Comparison of ENCODE assay signal across 11 mouse cellular contexts in the genomic region with DNA sequence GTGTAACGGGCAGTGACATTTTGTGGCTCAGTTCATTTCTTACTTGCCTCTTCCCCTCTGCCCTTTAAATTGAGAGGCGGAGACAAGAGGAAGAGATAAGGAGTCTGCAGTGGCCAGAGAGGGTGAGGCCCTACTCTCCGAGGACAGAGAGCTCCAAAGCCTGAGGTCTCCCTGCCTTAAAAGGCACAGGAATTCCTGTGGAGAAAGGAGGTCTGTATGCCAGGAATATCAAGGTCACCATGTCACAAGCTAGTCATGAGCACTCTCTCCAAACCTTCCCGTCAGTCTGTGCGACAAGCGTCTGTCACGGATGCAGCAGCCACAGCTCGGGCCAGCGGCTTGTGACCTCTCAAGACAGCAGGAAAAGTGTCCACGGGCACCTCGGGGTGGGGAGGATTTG. TPM values are rescaled to one million over a fixed set of nuclear protein-coding genes. Genes with fewer than 3 reads are reported as not detected.
DNase-seq lines count a peak whose midpoint lies in the region; ATAC-seq and TF ChIP-seq lines count a peak whose summit lies in the region.
"Had no signal": no experiment of that assay in that cellular context is flagged by ENCODE, and none has a peak within 500 bp of the region (broad histone marks: within the 10 kb centered on the region; RNA-seq: fewer than 3 reads in every experiment).

No protein-coding gene starts in this region.

- no peaks in the 10 kb centered on the region for H3K36me3 ChIP-seq in lung, postnatal 0 days (ENCODE audit: insufficient read depth, low read length)
- H3K36me3 ChIP-seq in heart, postnatal 0 days (replicated peaks; ENCODE audit: control insufficient read depth, insufficient read depth, low read length) = no peaks in the 10 kb centered on the region
- H3K36me3 ChIP-seq in liver, postnatal 0 days (replicated peaks; ENCODE audit: insufficient read depth, low read length) = no peaks in the 10 kb centered on the region

- no peak overlapping the region for H3K4me3 ChIP-seq in lung, postnatal 0 days (ENCODE audit: low read depth, low read length)
- H3K4me3 ChIP-seq in heart, postnatal 0 days (ENCODE audit: low read depth, low read length) = no peak overlapping the region
- H3K4me3 ChIP-seq in liver, postnatal 0 days (ENCODE audit: low read depth, low read length) = no peak overlapping the region
- no peak overlapping the region for H3K4me3 ChIP-seq in layer of hippocampus, adult 2 months

- no peak overlapping the region for H3K27ac ChIP-seq in lung, postnatal 0 days (ENCODE audit: low read length)
- H3K27ac ChIP-seq in heart, postnatal 0 days (ENCODE audit: low read depth) = peak overlapping the region; percentile 99
- H3K27ac ChIP-seq in liver, postnatal 0 days (ENCODE audit: low read depth) = no peak overlapping the region
- H3K27ac ChIP-seq in layer of hippocampus, adult 2 months = no peak overlapping the region
- H3K27ac ChIP-seq: macrophage had no signal

- TF ChIP-seq CTCF in lung, postnatal 0 days (IDR thresholded peaks at IDR 0.05) = no peak
- TF ChIP-seq CTCF in heart, postnatal 0 days (IDR thresholded peaks at IDR 0.05; ENCODE audit: low read depth) = no peak
- no peak for TF ChIP-seq CTCF in liver, postnatal 0 days (IDR thresholded peaks at IDR 0.05; ENCODE audit: low read depth)
- no peak for TF ChIP-seq CTCF in layer of hippocampus, adult 2 months (conservative IDR thresholded peaks at IDR 0.05)

- no peak overlapping the region for H3K4me2 ChIP-seq in lung, postnatal 0 days (replicated peaks; ENCODE audit: low read depth, low read length)
- H3K4me2 ChIP-seq in heart, postnatal 0 days (ENCODE audit: low read depth, low read length) = no peak overlapping the region
- no peak overlapping the region for H3K4me2 ChIP-seq in liver, postnatal 0 days (ENCODE audit: low read depth, low read length)

- H3K9me3 ChIP-seq in lung, postnatal 0 days (ENCODE audit: low read length) = no peaks in the 10 kb centered on the region
- no peaks in the 10 kb centered on the region for H3K9me3 ChIP-seq in heart, postnatal 0 days (replicated peaks; ENCODE audit: control insufficient read depth, low read length)
- no peaks in the 10 kb centered on the region for H3K9me3 ChIP-seq in liver, postnatal 0 days (ENCODE audit: low read length)

- TF ChIP-seq EP300 in lung, postnatal 0 days (IDR thresholded peaks at IDR 0.05) = no peak
- TF ChIP-seq EP300 in heart, postnatal 0 days (IDR thresholded peaks at IDR 0.05; ENCODE audit: low read depth) = peak; percentile 99; the same call in 1 of the 2 replicates
- TF ChIP-seq EP300 in liver, postnatal 0 days (IDR thresholded peaks at IDR 0.05; ENCODE audit: low read depth) = no peak

- no peaks in the 10 kb centered on the region for H3K27me3 ChIP-seq in lung, postnatal 0 days (replicated peaks; ENCODE audit: insufficient read depth, low read length)
- no peaks in the 10 kb centered on the region for H3K27me3 ChIP-seq in heart, postnatal 0 days (ENCODE audit: control insufficient read depth, insufficient read depth, low read length)
- H3K27me3 ChIP-seq in liver, postnatal 0 days (ENCODE audit: insufficient read depth, low read length) = no peaks in the 10 kb centered on the region
- H3K27me3 ChIP-seq: CH12.LX had no signal

- 23% methylated on average over 11 of the region's 11 CpGs for WGBS in lung, postnatal 0 days
- 6% methylated on average over 11 of the region's 11 CpGs for WGBS in heart, postnatal 0 days
- WGBS in liver, postnatal 0 days (ENCODE audit: insufficient replicate concordance) = 42% methylated on average over 11 of the region's 11 CpGs

- H3K9ac ChIP-seq in lung, postnatal 0 days (replicated peaks; ENCODE audit: low read depth) = no peak overlapping the region
- H3K9ac ChIP-seq in heart, postnatal 0 days (replicated peaks; ENCODE audit: low read depth, low read length) = no peak overlapping the region
- no peak overlapping the region for H3K9ac ChIP-seq in liver, postnatal 0 days (replicated peaks)

- DNase-seq in lung, postnatal 0 days (ENCODE audit: low spot score) = peak; percentile 71
- DNase-seq in lung, postnatal 36 days = no peak
- DNase-seq in c-Kit-positive CD71-positive TER-119-positive erythroid progenitor cells, embryonic 14.5 days (ENCODE audit: low spot score) = peak; percentile 16
- peak; percentile 99 for DNase-seq in heart, postnatal 0 days (ENCODE audit: low spot score)
- no peak for DNase-seq in liver, postnatal 0 days
- no peak for DNase-seq in layer of hippocampus, adult 2 months (ENCODE audit: low spot score in 2 of 2)
- no peak for DNase-seq in T-cell, adult 2 months (ENCODE audit: low spot score)
- DNase-seq in right cerebral cortex, postnatal 10 days (ENCODE audit: low spot score in 2 of 2) = no peak
- DNase-seq: cerebellum, adult 11-12 months had no signal

- peaks cover 4% of the 10 kb centered on the region; the same call in 1 of the 2 replicates for H3K4me1 ChIP-seq in lung, postnatal 0 days (ENCODE audit: insufficient read depth, low read depth, low read length)
- H3K4me1 ChIP-seq in heart, postnatal 0 days (ENCODE audit: control insufficient read depth, insufficient read depth) = peaks cover 15% of the 10 kb centered on the region
- H3K4me1 ChIP-seq in liver, postnatal 0 days (ENCODE audit: insufficient read depth) = peaks cover 4% of the 10 kb centered on the region

- ATAC-seq in lung, postnatal 0 days = peak; percentile 46
- ATAC-seq in heart, postnatal 0 days (ENCODE audit: insufficient read depth, low read depth) = peak; percentile 78
- peak; percentile 52 for ATAC-seq in liver, postnatal 0 days

RNA-seq across cellular contexts. Expression of a gene that starts 14.1 kb away (rescaled TPM):
- polyA plus RNA-seq in lung, postnatal 0 days (2015; fragmentation: Nextera tagmentation; extraction: Ambion mirVana) = 0.14 TPM in 1 of 2 replicates, not detected in the other
- total RNA-seq in heart, postnatal 0 days (2014; rRNA removed; ENCODE audit: low replicate concordance) = 182 and 283 TPM in 2 replicates
- 324 and 415 TPM in 2 replicates for polyA plus RNA-seq in heart, postnatal 0 days (2015; fragmentation: Nextera tagmentation; extraction: Ambion mirVana)
- polyA plus RNA-seq in liver, postnatal 0 days (2015; fragmentation: Nextera tagmentation; extraction: Ambion mirVana) = not detected in 2 replicates
- total RNA-seq in layer of hippocampus, adult 2 months (2021) = not detected
- polyA plus RNA-seq: macrophage had no signal

RNA-seq across cellular contexts. Expression of a gene that starts 23.9 kb away (rescaled TPM):
- polyA plus RNA-seq in lung, postnatal 0 days (2015; fragmentation: Nextera tagmentation; extraction: Ambion mirVana) = not detected in 2 replicates
- not detected in 2 replicates for total RNA-seq in heart, postnatal 0 days (2014; rRNA removed; ENCODE audit: low replicate concordance)
- polyA plus RNA-seq in heart, postnatal 0 days (2015; fragmentation: Nextera tagmentation; extraction: Ambion mirVana) = 0.05 TPM in 1 of 2 replicates, not detected in the other
- not detected in 2 replicates for polyA plus RNA-seq in liver, postnatal 0 days (2015; fragmentation: Nextera tagmentation; extraction: Ambion mirVana)
- total RNA-seq in layer of hippocampus, adult 2 months (2021) = not detected
- total RNA-seq: CH12.LX had no signal
- polyA plus RNA-seq: macrophage had no signal

RNA-seq across cellular contexts. Expression of a gene that starts 44.1 kb away (rescaled TPM):
- 131 and 132 TPM in 2 replicates for polyA plus RNA-seq in lung, postnatal 0 days (2015; fragmentation: Nextera tagmentation; extraction: Ambion mirVana)
- total RNA-seq in heart, postnatal 0 days (2014; rRNA removed; ENCODE audit: low replicate concordance) = 12.3 and 17.5 TPM in 2 replicates
- 165 and 187 TPM in 2 replicates for polyA plus RNA-seq in heart, postnatal 0 days (2015; fragmentation: Nextera tagmentation; extraction: Ambion mirVana)
- 42.5 and 47.6 TPM in 2 replicates for polyA plus RNA-seq in liver, postnatal 0 days (2015; fragmentation: Nextera tagmentation; extraction: Ambion mirVana)
- total RNA-seq in layer of hippocampus, adult 2 months (2021) = 10 to 100 TPM; 19.2 to 20.4 TPM

RNA-seq across cellular contexts. Expression of a gene that starts 53.0 kb away (rescaled TPM):
- 31.6 and 47.5 TPM in 2 replicates for polyA plus RNA-seq in lung, postnatal 0 days (2015; fragmentation: Nextera tagmentation; extraction: Ambion mirVana)
- 1.6 and 3.7 TPM in 2 replicates for total RNA-seq in heart, postnatal 0 days (2014; rRNA removed; ENCODE audit: low replicate concordance)
- 1.5 and 1.8 TPM in 2 replicates for polyA plus RNA-seq in heart, postnatal 0 days (2015; fragmentation: Nextera tagmentation; extraction: Ambion mirVana)
- polyA plus RNA-seq in liver, postnatal 0 days (2015; fragmentation: Nextera tagmentation; extraction: Ambion mirVana) = not detected in 2 replicates
- under 1 TPM in 1 of 2 experiments, not detected in 1; 0.82 TPM for total RNA-seq in layer of hippocampus, adult 2 months (2021)
- total RNA-seq: CH12.LX had no signal
- polyA plus RNA-seq: macrophage had no signal

Comparison
In these comparisons a context has a peak if more than half of its experiments do, and no peak if none do; other contexts are left out.
1. DNase-seq: peak in lung, postnatal 0 days (single experiment), c-Kit-positive CD71-positive TER-119-positive erythroid progenitor cells, embryonic 14.5 days (single experiment) and heart, postnatal 0 days (single experiment); none in lung, postnatal 36 days (single experiment), liver, postnatal 0 days (single experiment), layer of hippocampus, adult 2 months (0 of 2), T-cell, adult 2 months (single experiment) and right cerebral cortex, postnatal 10 days (0 of 2).
2. RNA of a gene that starts 14.1 kb away (polyA plus RNA-seq): 324 to 415 TPM in heart, postnatal 0 days; 0.14 TPM in lung, postnatal 0 days and not detected in liver, postnatal 0 days; every median in the first group is over 100 times any median in the second.
3. Peak in every context shown above with its lines, with median percentiles within 50 percentile points of each other: ATAC-seq.